Mouse (Mus musculus) monocyte, adult 5-6 weeks (primary cell): ENCODE measurements at regions not wholly inside any gene's neighbourhood (a gene's known extent, or its start where the extent isn't known, plus 50 kb on each side); places are given as distances from the start of the nearest gene placed in this dataset.

Experiments used
- ATAC-seq: fragments of 153-309, 156-312 bp; replicated peaks from 2 replicates; pipeline ENCODE4 v1.8.0; 2017; ENCODE audit warnings: mild to moderate bottlenecking; ENCODE audit not compliant: low TSS enrichment, insufficient number of reproducible peaks, severe bottlenecking, poor library complexity, low FRiP score

GRCm38 (mm10) chr19:14786868-14787267 is 189.0 kb upstream of the Tle4 start:
- no peak for ATAC-seq

GRCm38 (mm10) chr19:14785661-14786060 is 187.8 kb upstream of the Tle4 start:
- no peak for ATAC-seq

GRCm38 (mm10) chr19:14777709-14778108 is 179.9 kb upstream of the Tle4 start:
- ATAC-seq, result no peak

GRCm38 (mm10) chr19:14777198-14777597 is 179.3 kb upstream of the Tle4 start:
- ATAC-seq, result no peak

- no peak for ATAC-seq
Observed at GRCm38 (mm10) chr19:14776791-14777190, 178.9 kb upstream of the Tle4 start.

- ATAC-seq, result no peak
Observed at GRCm38 (mm10) chr19:14772794-14773193, 174.9 kb upstream of the Tle4 start.

GRCm38 (mm10) chr19:14752646-14753045 is 154.8 kb upstream of the Tle4 start:
- ATAC-seq, result no peak

- no peak for ATAC-seq
Observed at GRCm38 (mm10) chr19:14742361-14742760, 144.5 kb upstream of the Tle4 start.

GRCm38 (mm10) chr19:14740936-14741335 is 143.1 kb upstream of the Tle4 start:
- ATAC-seq, result no peak

GRCm38 (mm10) chr19:14740139-14740538 is 142.3 kb upstream of the Tle4 start:
- ATAC-seq, result no peak

GRCm38 (mm10) chr19:14736514-14736913 is 138.7 kb upstream of the Tle4 start:
- ATAC-seq, result no peak

- no peak for ATAC-seq
Observed at GRCm38 (mm10) chr19:14725329-14725728, 127.5 kb upstream of the Tle4 start.

- ATAC-seq, result no peak
Observed at GRCm38 (mm10) chr19:14724637-14725036, 126.8 kb upstream of the Tle4 start.

GRCm38 (mm10) chr19:14705791-14706190 is 107.9 kb upstream of the Tle4 start:
- no peak for ATAC-seq

- ATAC-seq, result no peak
Observed at GRCm38 (mm10) chr19:14701116-14701515, 103.3 kb upstream of the Tle4 start.

GRCm38 (mm10) chr19:14695369-14695768 is 97.5 kb upstream of the Tle4 start:
- no peak; the same call in 1 of the 2 replicates for ATAC-seq

- ATAC-seq, result 0 out of 2 replicates have a peak, but pooled peaks have one; percentile 50
Observed at GRCm38 (mm10) chr19:14692183-14692582, 94.3 kb upstream of the Tle4 start.

GRCm38 (mm10) chr19:14685628-14686027 is 87.8 kb upstream of the Tle4 start:
- ATAC-seq, result no peak

GRCm38 (mm10) chr19:14684669-14685068 is 86.8 kb upstream of the Tle4 start:
- ATAC-seq, result no peak

GRCm38 (mm10) chr19:14681306-14681705 is 83.5 kb upstream of the Tle4 start:
- no peak for ATAC-seq

GRCm38 (mm10) chr19:14679776-14680175 is 81.9 kb upstream of the Tle4 start:
- ATAC-seq, result no peak
